Mouse (Mus musculus) spleen, postnatal 14 days (tissue): ENCODE data around the gene Tnf.

Experiments
- DNase-seq, 2 experiments: peaks; one replicate each; pipeline ENCODE4 v3.0.0; 2021 to 2022; ENCODE audit warnings: low spot score in 2 of 2

The Tnf gene

DNA sequence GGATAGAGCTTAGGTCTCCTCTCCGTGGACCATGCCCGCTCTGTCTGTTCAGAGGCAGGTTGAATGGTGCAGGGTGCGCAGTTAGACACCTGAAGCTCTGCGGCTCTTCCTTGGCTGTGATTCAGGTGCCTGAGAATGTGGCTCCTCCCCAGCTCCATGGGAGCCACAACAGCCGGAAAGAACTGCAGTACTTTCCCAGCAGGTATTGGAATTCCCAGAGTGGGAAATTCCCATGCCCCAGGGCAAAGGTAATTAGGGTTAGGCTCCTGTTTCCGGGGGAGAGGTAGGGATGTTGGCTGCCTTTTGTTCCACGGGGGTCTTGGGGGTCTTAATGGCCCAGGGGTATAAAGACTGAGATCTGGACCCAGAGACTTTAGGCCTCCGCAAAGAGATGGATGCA lies 2.9 kb downstream of the Tnf start:
- DNase-seq = no peak

DNA sequence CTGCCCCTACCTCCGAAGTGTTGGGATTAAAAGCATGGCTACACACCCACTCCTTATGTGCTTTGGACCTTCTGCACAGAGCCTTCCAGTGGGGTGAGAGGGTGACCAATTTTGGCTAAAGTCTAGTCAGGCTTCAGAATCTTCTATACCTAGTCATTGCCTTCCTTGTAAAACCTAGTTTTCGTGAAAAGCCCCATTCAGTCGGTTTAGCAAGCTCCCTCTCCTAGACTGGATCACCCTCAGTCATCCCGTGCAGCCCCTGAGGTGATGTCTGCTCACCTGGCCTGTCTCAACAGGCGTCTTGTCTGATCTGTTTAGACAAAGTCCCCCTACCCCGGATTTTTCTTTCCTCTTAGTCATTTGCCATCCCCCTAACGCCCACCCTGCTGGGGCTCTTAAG lies 3.8 kb downstream of the Tnf start:
- DNase-seq = no peak

DNA sequence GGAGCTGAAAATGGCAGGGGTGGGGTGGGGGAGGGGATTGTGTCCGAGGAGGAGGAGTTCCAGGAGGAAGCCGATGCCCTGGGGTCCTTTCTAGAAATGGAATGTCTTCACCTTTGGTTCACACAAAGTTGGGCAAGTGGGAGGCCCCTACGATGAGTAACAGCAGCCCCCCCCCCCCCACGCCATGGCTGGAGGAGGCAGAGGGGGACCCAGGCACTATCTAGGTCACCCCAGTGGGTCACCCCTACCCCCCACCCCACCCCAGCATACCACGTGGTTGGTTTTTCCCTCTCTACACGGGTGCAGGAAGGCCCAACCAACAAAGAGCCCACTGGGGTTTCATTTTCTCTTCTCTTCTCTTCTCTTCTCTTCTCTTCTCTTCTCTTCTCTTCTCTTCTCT lies 4.7 kb downstream of the Tnf start:
- DNase-seq = no peak

DNA sequence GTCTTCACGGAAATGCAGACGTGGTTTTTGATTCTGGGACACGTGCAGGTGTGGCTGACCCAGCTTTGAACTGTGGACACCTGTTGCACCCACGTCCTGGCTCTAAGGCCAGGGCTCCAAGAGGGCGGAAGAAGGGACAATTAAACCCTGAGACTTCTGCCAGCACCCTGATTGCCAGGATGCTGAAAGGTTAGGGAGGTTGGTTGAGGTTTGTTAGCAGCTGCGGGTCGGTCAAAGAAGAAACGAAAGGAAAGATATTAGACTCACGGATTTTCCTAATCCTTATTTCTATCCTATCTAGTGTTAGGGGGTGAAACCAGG lies 5.5 kb downstream of the Tnf start:
- no peak for DNase-seq

DNA sequence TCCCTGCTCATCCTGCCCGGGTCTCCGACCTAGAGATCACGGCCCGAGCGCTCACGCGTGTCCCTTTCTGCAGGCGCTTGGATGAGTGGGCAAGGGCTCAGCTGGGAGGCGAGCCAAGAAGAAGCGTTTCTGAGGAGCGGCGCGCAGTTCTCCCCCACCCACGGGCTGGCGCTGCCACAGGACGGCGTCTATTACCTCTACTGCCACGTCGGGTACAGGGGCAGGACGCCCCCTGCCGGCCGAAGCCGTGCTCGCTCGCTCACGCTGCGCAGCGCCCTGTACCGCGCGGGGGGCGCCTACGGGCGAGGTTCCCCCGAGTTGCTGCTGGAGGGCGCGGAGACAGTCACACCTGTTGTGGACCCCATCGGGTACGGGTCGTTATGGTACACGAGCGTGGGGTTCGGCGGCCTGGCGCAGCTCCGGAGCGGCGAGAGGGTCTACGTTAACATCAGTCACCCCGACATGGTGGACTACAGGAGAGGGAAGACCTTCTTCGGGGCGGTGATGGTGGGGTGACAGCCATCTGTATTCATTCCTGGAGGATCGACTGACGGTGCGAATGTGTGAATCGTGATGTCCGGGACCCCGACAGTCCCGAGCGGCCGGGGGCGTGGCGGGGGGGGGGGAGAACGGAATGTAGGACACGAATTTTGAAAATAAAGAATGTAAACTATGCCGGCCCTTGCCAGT lies 6.0 kb downstream of the Tnf start:
- peak; percentile 78 to 90 for DNase-seq

DNA sequence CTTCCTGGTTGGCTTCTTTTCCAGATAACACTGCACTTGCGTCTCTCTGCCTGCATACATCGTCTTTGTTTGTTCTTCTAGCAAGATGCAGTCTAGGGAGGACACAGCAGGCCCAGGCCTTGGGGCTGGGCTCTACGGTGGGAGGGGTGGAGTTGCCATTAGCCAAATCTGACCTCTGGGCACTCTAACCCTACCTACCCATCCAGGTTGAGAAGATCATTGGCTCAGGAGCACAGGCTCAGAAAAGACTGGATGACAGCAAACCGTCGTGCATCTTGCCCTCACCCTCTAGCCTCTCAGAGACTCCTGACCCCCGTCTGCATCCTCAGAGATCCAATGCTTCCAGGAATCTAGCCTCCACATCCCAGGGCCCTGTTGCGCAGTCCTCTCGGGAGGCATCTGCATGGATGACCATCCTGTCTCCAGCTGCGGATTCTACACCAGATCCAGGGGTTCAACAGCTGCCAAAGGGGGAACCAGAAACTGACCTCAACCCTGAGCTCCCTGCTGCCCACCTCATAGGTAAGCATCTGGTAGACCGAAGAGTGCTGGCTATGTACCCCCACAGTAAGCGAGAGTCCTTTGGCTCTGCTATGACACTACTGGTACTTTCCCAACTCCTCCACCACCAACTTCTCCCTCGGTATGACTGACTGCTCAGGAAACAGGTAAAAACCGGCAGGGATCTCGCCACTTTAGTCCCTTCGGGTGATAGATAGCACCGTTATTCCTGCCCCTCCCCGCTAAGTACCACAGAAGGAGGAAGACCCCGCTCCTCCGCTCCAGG lies 6.8 kb downstream of the Tnf start:
- no peak for DNase-seq

DNA sequence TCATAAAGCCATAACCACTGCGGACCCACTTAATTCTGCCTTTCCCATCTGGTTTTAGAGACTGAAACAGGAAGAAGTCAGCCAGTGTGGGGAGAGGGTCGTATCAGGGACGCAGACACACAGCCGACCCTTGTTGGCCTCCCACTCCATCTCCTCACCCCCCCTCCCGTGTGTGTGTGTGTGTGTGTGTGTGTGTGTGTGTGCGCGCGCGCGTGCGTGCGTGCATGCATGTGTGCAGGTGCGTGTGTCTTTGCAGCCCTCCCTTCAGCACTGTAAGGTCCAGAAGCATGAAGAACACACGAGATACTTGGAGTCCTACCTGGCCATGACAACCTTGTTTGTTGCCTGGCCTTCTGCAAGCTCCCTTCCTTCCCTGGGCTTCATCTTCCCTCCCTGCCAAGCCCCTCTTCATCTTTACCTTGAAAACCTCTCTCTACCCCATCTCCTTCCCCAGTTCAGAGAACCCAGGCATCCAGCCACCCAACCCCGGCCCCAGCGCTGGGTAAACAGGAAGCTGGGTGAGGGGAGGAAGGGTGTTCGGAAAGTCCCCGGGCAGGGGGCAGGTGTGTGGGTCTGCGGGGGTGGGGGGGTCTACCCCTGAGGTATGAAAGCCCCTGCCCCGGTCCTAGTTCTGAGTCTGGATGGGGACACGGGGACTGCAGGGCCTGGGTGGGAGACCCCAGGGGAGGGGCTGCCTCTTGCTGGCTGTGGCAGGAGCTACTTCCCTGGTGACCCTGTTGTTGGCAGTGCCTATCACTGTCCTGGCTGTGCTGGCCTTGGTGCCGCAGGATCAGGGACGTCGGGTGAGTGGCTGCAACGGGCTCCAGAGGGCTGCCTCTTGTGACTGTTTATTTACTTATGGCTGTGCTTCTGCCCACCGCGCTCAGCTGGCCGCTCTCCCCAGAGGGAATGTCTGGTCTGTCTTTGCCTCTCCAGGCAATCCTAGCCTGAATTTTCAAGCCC lies 7.6 kb downstream of the Tnf start, which contains the start of gene Ltb:
TSS of gene Ltb (plus strand) at position 559 of the 963 bp plus-strand sequence.
- DNase-seq = peak; percentile 53 to 68

DNA sequence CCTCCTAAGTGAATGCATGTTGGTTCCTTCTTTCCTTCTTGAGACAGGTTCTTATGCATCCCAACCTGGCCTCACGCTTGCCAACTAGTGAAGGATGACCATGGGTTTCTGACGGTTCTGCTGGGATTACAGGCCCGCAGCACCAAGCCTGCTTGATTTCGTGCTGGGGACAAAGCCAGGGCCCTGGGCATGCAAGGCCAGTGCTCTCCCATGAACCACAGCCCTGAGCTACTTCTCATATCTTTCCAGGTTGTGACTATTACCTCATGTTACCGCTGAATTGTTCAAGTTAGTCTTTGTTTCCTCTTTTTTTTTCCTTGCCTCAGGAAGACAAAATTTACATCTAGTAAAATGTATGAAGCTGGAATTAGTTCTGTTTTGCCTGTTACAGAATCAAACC lies 8.9 kb downstream of the Tnf start:
- DNase-seq = no peak

DNA sequence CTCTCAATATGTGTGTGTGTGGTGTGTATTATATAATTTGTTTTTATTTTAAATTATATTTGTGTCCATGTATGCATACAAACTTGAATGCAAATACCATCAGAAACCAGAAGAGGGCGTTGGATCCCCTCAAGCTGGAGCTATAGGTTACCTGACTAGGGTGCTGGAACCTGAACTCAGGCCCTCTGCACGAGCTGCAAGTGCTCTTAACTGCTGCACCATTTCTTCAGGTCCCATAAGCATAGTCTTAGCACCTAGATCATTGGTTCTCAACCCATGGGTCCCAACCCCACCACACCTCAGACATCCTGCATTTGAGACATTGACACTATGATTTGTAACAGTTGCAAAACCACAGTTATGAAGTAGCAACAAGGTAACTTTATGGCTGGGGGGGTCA lies 10.1 kb downstream of the Tnf start:
- no peak for DNase-seq

DNA sequence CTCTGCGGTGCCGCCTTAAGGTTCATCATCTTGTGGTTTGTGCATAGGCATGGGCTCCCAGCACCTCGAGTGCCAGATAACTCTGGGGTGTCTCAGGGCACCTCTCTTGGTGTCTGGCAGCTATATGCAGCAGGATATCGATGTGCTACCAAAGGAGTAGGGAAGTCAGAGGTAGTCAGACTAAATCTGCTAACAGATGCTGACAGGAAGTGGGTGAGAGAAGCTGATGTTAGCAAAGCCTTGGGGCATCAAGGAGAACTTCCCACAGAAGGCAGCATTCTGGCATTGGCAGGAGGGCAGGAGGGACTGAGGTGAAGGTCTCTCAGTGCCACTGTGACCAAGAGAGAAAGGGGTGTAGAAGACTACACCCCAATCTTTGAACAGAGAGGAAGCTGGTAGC lies 11.7 kb downstream of the Tnf start:
- DNase-seq = no peak

DNA sequence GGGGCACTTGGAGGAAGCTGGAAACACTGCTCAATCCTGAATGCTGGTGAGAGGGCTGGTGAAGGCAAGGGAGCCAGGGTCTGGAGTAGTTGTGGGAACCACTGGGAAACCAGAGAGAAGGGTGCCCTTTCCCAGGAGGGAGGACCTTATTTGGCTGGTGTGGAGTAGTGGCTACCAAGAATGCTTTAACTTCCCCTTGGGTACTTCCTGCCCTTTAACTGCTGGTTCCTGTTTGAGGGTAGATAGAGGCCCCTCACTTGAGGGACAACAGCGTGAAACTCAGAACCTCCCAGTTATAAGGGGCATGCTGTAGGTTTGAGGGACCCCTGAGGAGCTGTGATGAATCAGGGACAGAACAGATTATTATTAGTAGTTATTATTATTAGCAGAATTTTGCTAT lies 12.6 kb downstream of the Tnf start:
- no peak for DNase-seq

DNA sequence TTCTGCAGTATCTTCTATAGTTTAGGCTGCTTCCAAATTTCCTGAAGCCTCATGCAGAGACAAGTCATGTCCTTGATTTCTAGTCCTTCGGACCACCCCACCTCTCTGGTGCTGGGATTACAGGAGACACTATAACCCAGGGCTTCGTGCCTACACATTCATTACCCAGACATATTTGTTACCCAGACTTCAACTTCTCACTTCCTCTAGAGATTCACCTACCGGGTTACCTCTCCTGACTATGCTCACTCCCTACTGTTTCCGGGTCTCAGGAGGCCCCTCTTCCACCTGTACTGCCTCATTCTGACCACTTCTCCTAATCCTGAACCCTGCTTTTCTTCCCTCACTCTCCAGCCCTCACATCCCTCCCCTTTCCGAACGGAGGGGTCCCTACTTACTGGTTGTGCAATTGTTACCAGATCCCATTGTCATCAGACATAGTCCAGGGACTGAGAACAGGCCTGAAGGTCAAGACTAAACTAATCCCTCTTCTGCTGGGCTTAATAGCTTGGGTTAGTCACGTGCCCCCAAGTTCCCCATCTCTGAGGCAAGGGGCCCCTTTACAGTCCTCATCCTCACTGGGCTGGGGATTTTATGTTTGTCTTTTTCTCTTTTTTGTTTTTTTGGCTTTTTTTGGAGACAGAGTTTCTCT lies 13.7 kb downstream of the Tnf start, which contains the start of gene Lst1:
TSS of gene Lst1 (minus strand) at position 481 of the 652 bp plus-strand sequence.
- DNase-seq = no peak

DNA sequence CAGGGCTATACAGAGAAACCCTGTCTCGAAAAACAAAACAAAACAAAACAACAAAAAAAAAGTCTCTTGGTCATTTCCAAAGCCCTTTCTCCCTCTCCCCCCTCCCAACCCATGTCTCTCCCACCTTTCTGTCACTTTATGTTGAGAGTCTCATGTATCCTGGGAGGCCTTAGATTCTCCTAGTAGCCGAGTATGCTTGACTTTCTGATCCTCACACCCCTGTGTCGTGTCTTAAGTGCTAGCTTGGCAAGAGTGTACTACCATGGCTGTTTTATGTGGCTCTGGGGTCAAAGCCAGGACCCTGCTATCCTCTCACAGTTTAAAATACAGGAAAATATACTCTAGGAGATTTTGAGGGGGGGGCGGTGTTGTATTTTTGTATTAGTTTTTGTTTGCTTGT lies 14.5 kb downstream of the Tnf start:
- no peak for DNase-seq

DNA sequence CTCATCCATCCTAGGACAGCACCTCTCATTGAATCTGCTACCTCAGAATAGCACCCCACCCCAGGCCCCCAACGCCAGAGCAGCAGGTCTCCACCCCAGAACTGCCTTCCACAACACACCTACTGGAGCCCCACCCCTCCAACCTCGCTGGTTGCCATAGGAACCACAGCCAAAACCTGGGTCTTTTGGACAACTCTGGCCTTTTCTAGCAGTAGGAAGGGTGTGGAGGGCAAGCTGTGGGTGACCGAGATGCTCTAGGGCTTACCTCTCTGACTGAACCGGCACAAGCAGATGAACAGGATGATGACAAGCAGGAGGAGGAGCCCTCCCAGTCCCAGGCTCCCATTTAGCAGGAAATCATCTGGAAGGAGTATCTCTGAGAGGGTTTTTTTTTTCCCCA lies 15.1 kb downstream of the Tnf start:
- DNase-seq = peak in 1 of 2 experiments; percentile 56

DNA sequence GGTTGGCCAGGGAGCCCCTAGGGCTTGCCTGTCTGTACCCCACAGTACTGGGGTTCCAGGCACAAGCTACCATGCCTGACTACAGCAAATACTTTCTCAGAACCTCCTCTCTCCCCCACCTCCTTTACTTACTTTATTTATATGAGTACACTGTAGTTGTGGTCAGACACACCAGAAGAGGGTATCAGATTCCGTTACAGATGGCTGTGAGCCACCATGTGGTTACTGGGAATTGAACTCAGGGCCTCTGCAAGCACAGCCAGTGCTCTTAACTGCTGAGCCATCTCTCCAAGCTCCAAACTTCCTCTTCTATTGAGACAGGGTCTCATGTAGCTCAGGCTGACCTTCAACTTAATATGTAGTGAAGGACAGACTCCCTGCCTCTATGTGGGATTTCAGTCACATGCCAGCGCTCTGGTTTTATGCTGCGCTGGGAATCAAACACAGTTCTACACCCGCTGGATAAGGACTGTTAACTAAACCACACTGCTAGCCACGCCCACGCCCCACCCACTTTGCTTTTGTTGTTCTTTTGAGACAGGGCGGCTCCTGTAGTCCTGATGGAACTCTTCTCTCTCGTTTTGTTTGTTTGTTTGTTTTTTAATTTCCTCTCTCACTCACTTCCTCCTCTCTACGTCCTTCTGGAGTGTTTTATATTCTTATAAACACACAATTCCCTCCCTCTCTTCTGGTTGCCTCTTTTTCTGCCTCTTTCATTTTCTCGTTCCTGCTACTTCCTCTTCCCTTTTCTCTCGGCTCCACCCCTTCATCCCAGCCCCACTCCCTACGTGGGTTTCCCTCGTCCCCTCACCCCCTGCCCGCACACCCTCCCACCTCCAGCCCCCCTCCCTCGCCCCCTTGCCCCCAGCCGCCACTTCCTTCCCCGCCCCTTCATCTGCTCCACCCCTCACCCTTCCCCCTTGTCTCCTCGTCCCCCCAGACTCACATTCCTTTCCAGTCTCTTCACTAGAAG lies 15.9 kb downstream of the Tnf start:
- DNase-seq = peak in 1 of 2 experiments; percentile 76

DNA sequence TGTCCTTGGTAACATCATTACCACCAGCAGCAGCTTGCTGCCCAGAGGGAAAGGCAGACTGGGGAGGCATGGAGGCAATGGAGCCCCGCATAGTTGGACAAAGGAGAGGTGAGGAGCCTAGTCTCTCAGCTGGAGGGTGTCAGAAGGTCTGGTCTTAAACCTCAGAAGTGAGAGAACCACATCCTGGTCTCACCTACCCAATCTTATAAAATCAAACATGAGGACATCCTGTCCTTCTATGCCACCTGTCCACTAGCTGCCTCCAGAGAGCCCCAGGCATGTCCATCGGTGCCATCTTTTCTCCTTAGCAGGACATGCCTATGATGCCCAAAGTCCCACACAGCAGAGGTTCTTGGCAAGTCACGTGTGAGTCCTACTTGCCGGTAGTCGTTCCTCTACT lies 21.7 kb downstream of the Tnf start:
- DNase-seq = no peak

DNA sequence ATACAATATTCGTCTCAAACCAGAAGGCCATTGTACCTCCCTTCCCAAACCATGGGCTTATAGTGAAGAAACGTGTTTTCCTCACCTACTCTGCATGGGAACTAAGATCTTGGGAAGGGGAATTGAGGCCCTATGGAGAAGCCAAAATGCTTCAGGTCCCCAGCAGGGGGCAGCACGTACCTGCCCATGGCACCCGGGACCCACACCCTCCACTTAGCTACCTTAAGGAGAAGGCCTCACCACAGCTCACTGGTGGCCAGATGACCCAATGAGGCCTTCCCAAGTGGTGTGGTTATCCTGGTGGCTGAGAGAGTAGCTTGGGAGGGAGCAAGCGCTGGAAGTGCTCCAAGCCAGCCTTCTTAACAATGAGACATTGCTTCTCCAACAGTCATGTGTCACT lies 23.3 kb downstream of the Tnf start:
- DNase-seq = peak in 1 of 2 experiments; percentile 72

DNA sequence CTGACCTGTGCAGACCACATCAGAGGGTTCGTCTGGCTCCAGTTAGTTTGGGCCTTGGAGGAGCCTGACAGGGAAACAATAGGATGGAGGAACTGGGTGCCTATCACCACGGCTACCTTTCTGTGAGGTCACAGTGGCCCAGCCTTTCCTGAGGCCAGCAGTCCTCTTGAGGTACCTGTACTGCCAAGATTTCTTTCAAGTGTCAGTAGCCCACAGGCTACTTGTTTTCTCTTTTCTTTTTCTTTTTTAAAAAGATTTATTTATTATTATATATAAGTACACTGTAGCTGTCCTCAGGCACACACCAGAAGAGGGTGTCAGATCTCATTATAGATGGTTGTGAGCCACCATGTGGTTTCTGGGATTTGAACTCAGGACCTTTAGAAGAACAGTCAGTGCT lies 25.8 kb downstream of the Tnf start, which contains the start of gene Aif1:
TSS of gene Aif1 (minus strand) at position 101 of the 400 bp plus-strand sequence.
- DNase-seq = no peak

DNA sequence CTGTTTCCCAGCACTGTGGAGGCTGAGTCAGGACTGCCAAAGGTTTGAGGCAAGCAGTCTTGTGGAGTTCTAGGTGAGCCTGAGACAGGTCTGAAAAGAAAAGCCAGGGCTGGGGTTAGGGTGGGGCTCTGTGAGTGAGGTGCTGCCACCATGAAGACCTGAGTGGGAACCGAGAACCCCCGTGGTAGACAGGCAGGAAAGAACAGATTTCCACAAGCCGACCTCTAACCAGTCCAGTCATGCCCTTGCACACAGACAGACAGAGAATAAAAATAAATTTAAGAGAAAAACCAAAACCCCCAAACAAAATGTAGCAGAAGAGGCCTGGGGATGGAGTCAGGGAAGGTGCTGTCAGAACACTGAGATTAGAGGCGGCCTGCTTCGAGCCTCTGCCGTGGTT lies 26.4 kb downstream of the Tnf start:
- DNase-seq = no peak

DNA sequence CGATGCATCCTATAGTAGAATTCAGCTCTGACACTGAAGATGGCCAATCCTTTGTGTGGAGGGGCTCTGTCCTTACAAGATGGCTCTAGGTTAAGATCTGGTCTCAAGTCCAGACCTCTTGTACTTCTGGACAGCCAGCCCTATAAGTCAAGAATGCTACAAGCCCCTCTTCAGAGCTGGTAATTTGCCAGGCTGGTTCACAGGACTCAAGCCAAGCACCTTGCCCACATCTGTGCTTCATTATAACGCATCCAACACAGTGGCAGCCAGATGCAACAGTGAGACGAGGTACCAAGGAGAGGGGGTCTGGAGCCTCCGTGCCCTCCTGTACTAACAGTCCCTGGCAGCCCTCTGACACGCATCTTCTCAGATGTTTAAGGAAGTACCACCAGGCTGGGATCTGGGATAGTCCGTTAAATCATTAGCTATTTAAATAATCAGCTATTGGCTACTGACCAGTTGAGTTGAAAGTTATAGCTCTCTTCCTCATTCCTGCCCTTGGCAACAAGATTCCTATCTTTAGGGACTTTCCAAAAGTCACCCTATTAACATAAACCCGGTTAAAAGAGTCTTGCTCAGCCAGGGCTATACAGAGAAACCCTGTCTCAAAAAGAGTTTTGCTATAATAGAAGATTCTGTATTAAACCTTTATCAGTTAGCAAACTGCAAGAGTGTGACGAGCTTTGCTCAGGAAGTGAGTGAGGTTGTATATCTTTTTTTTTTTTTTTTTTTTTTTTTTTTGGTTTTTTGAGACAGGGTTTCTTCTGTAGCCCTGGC lies 27.4 kb downstream of the Tnf start:
- DNase-seq = no peak
